Mouse (Mus musculus): ENCODE data around the gene Lnp1. TPM values are rescaled to one million over a fixed set of nuclear protein-coding genes. Genes with fewer than 3 reads are reported as not detected.

Gene Lnp1
- polyA plus RNA-seq, 1 experiment from 2014 or later, result not detected

DNA sequence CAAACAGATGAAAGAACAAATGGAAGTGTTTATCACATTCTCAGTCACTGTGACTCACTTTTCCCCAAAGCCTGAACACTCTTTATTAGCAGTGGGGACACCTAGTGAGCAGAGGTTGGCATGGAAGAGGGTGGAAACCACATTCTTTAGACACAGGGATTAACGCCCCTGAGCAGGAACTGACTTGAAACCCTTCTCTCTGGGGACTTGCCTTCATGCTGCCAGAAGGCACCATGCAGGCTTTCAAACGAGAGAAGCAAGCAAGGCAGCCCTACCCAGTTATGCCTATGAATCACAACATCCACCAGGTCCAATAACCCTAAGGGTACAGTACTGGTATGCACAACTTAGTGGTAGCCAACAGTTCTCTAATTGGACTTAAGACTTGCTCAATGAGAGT is 54.5 kb downstream of the Lnp1 start:
- DNase-seq (ENCODE audit: low spot score) (no peak), ATAC-seq (replicated peaks; ENCODE audit: low FRiP score, low read depth) (no peak)
- no peak overlapping the region for H3K4me2 ChIP-seq (ENCODE audit: low read length)
- no peaks in the 10 kb centered on the region for H3K4me1 ChIP-seq (replicated peaks; ENCODE audit: insufficient read depth, low read length)
- H3K9me3 ChIP-seq (replicated peaks; ENCODE audit: low read length), result no peaks in the 10 kb centered on the region
- H3K4me3 ChIP-seq (replicated peaks; ENCODE audit: low read depth, low read length), result no peak overlapping the region
- H3K36me3 ChIP-seq (ENCODE audit: insufficient read depth, low read length), result no peaks in the 10 kb centered on the region
- WGBS, result 43% methylated on average over 2 of the region's 2 CpGs
- no peaks in the 10 kb centered on the region for H3K27me3 ChIP-seq (ENCODE audit: insufficient read depth, low read length)
- no peak overlapping the region for H3K9ac ChIP-seq (ENCODE audit: low read depth, low read length)
- no peak for TF ChIP-seq CTCF (IDR thresholded peaks at IDR 0.05; ENCODE audit: low read depth)
- H3K27ac ChIP-seq, result no peak overlapping the region

DNA sequence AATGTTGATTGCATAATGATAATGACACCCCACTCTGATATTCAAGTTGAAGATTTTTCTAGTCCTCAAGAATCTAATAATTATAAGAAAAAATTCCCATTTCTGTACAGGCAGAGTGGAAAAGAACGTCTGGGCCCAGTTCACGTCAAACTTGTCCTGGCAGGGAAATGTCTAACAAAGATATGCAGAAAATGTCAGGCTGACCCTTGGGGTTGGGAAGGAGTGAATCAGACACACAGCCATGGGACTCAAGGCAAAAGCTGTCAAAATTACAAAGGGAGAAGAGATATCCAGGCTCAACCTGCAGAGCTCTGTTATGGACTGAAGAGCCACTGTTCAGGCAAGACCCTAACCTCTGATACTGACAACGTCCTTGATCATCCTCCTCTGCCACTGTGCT is 57.4 kb downstream of the Lnp1 start:
- H3K36me3 ChIP-seq (ENCODE audit: insufficient read depth, low read length), result no peaks in the 10 kb centered on the region
- H3K4me2 ChIP-seq (ENCODE audit: low read length), result no peak overlapping the region
- 0 out of 2 replicates have a peak overlapping the region, but pooled peaks have one; percentile 13 for H3K27ac ChIP-seq
- H3K9ac ChIP-seq (ENCODE audit: low read depth, low read length), result no peak overlapping the region
- TF ChIP-seq CTCF (IDR thresholded peaks at IDR 0.05; ENCODE audit: low read depth), result no peak
- H3K9me3 ChIP-seq (replicated peaks; ENCODE audit: low read length), result no peaks in the 10 kb centered on the region
- H3K4me3 ChIP-seq (replicated peaks; ENCODE audit: low read depth, low read length), result no peak overlapping the region
- 64% methylated on average over 3 of the region's 3 CpGs for WGBS
- no peaks in the 10 kb centered on the region for H3K27me3 ChIP-seq (ENCODE audit: insufficient read depth, low read length)
- ATAC-seq (replicated peaks; ENCODE audit: low FRiP score, low read depth) (no peak), DNase-seq (ENCODE audit: low spot score) (no peak)
- H3K4me1 ChIP-seq (replicated peaks; ENCODE audit: insufficient read depth, low read length), result no peaks in the 10 kb centered on the region

GRCm38 (mm10) chr16:56868361-56868760 is 59.5 kb downstream of the Lnp1 start:
- no peaks in the 10 kb centered on the region for H3K9me3 ChIP-seq (replicated peaks; ENCODE audit: low read length)
- TF ChIP-seq CTCF (IDR thresholded peaks at IDR 0.05; ENCODE audit: low read depth), result no peak
- no peaks in the 10 kb centered on the region for H3K4me1 ChIP-seq (replicated peaks; ENCODE audit: insufficient read depth, low read length)
- H3K4me3 ChIP-seq (replicated peaks; ENCODE audit: low read depth, low read length), result no peak overlapping the region
- H3K9ac ChIP-seq (ENCODE audit: low read depth, low read length), result no peak overlapping the region
- 85% methylated on average over 5 of the region's 5 CpGs for WGBS
- H3K27me3 ChIP-seq (ENCODE audit: insufficient read depth, low read length), result no peaks in the 10 kb centered on the region
- ATAC-seq (replicated peaks; ENCODE audit: low FRiP score, low read depth) (no peak), DNase-seq (ENCODE audit: low spot score) (no peak)
- H3K36me3 ChIP-seq (ENCODE audit: insufficient read depth, low read length), result no peaks in the 10 kb centered on the region
- H3K4me2 ChIP-seq (ENCODE audit: low read length), result no peak overlapping the region
- no peak overlapping the region for H3K27ac ChIP-seq

DNA sequence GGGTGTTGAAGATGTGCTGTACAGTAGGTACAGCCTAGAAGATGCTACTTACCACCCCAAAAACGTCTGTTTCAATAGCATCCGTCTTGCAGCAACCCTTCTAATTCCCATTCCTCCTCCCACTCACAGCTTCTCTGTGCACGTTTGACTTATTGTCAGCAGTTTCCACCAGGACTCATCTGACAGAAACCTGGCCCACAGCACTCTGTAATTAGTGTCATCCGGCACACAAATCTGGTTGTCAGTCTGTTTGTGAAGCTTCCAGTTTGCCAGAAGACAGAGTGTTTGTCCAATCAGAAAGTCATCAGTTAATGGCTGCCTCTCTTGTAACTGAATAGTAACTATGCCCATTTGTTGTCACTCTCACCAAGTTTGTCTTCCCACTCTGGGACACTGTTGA is 60.3 kb downstream of the Lnp1 start:
- ATAC-seq (replicated peaks; ENCODE audit: low FRiP score, low read depth), result no peak

More for the DNA sequence above, 60.3 kb downstream of the Lnp1 start:
- H3K4me2 ChIP-seq (ENCODE audit: low read length), result no peak overlapping the region
- no peak for TF ChIP-seq CTCF (IDR thresholded peaks at IDR 0.05; ENCODE audit: low read depth)
- H3K9me3 ChIP-seq (replicated peaks; ENCODE audit: low read length), result no peaks in the 10 kb centered on the region
- H3K9ac ChIP-seq (ENCODE audit: low read depth, low read length), result no peak overlapping the region
- no peaks in the 10 kb centered on the region for H3K36me3 ChIP-seq (ENCODE audit: insufficient read depth, low read length)
- H3K27me3 ChIP-seq (ENCODE audit: insufficient read depth, low read length), result no peaks in the 10 kb centered on the region
- DNase-seq (ENCODE audit: low spot score), result no peak
- H3K27ac ChIP-seq, result no peak overlapping the region
- H3K4me3 ChIP-seq (replicated peaks; ENCODE audit: low read depth, low read length), result no peak overlapping the region
- no peaks in the 10 kb centered on the region for H3K4me1 ChIP-seq (replicated peaks; ENCODE audit: insufficient read depth, low read length)
- 39% methylated on average over 4 of the region's 4 CpGs for WGBS

Other genes with a start within 250 kb of the Lnp1 start
- 118 and 125 TPM in 2 replicates for gene Tfg, start 210.6 kb downstream of the Lnp1 start, polyA plus RNA-seq (2015; fragmentation: Nextera tagmentation; extraction: Ambion mirVana)
- not detected in 2 replicates for gene Adgrg7, start 132.2 kb downstream of the Lnp1 start, polyA plus RNA-seq (2015; fragmentation: Nextera tagmentation; extraction: Ambion mirVana)
- 18.9 and 20.4 TPM in 2 replicates for gene Tmem45a, start 41.9 kb downstream of the Lnp1 start, polyA plus RNA-seq (2015; fragmentation: Nextera tagmentation; extraction: Ambion mirVana)
- 0.22 and 0.28 TPM in 2 replicates for gene Tmem45a2, start 143.3 kb upstream of the Lnp1 start, polyA plus RNA-seq (2015; fragmentation: Nextera tagmentation; extraction: Ambion mirVana)
- gene Tomm70a, start 193.6 kb upstream of the Lnp1 start, polyA plus RNA-seq (2015; fragmentation: Nextera tagmentation; extraction: Ambion mirVana), result 37.6 and 41.5 TPM in 2 replicates
- gene Nit2, start 239.3 kb upstream of the Lnp1 start, polyA plus RNA-seq (2015; fragmentation: Nextera tagmentation; extraction: Ambion mirVana), result 124 and 126 TPM in 2 replicates

Data from kidney, postnatal 0 days (tissue).